Mouse (Mus musculus): ENCODE results near the gene Tgif2. TPM values are rescaled to one million over a fixed set of nuclear protein-coding genes. Genes with fewer than 3 reads are reported as not detected.

The Tgif2 gene
- total and polyA plus RNA-seq, 3 experiments: 16.9 to 43.3 TPM; not detected in 1

DNA sequence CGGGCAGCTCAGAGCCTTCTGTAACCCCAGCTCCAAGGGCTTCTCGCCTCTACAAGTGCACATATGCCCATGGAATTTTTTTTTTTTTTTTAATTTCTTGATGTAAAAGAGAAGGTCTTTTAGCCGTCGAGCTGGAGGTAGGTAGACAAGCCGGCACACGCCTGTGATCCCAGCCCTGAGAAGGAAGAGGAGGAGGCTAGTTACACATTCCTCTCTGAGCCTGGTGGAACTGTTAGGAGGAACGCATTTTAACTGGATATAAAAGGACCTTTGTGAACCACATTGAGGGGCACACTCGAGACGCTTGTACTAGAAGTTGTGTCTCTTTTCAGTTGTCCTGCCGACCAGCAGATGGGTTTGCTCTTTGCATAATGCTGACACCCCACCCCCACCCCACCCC, 4.9 kb downstream of the Tgif2 start:
- peaks cover 14 to 16% of the 10 kb centered on the region in 2 experiments for H3K36me3 ChIP-seq (ENCODE audit: control insufficient read depth in 1 of 2, insufficient read depth in 2 of 2, low read length in 2 of 2)
- no peaks in the 10 kb centered on the region for H3K27me3 ChIP-seq (ENCODE audit: control insufficient read depth in 1 of 2, insufficient read depth in 2 of 2, low read length in 2 of 2)
- TF ChIP-seq HCFC1 (IDR thresholded peaks at IDR 0.05; ENCODE audit: low read depth, low read length) (no peak), ZC3H11A (IDR thresholded peaks at IDR 0.05; ENCODE audit: low read depth, low read length) (no peak), USF1 (IDR thresholded peaks at IDR 0.05; ENCODE audit: low read depth, low read length) (no peak), ETS1 (IDR thresholded peaks at IDR 0.05; ENCODE audit: low read depth, low read length) (no peak), KAT2A (conservative IDR thresholded peaks at IDR 0.05; ENCODE audit: low read depth, low read length) (no peak), TCF12 (IDR thresholded peaks at IDR 0.05; ENCODE audit: low read depth, low read length) (no peak), GATA1 (IDR thresholded peaks at IDR 0.05; ENCODE audit: low read depth, low read length) (no peak), JUND (IDR thresholded peaks at IDR 0.05; ENCODE audit: low read depth, low read length) (no peak), RCOR1 (IDR thresholded peaks at IDR 0.05; ENCODE audit: low read depth, low read length) (no peak), USF2 (IDR thresholded peaks at IDR 0.05; ENCODE audit: borderline replicate concordance in 1 of 2, insufficient read depth in 1 of 2, low read depth in 1 of 2, low read length in 2 of 2) (no peak), ELF1 (IDR thresholded peaks at IDR 0.05; ENCODE audit: low read depth, low read length) (no peak), POLR2AphosphoS2 (IDR thresholded peaks at IDR 0.05; ENCODE audit: low read length) (no peak)
- no peak overlapping the region for H3K9ac ChIP-seq (ENCODE audit: control insufficient read depth, low read depth, low read length, poor library complexity, severe bottlenecking)
- no peak overlapping the region for H3K4me3 ChIP-seq (ENCODE audit: control insufficient read depth in 1 of 2, insufficient read depth in 1 of 2, low read depth in 2 of 2, low read length in 2 of 2)
- H3K9me3 ChIP-seq (replicated peaks; ENCODE audit: insufficient read depth, low read length): no peaks in the 10 kb centered on the region
- H3K27ac ChIP-seq (ENCODE audit: control insufficient read depth, low read depth, low read length): no peak overlapping the region
- H3K4me1 ChIP-seq (ENCODE audit: control insufficient read depth in 1 of 2, insufficient read depth in 2 of 2, low read length in 2 of 2): peaks cover 3 to 16% of the 10 kb centered on the region in 2 experiments; a peak in 2 of 4 replicates
- DNase-seq (ENCODE audit: low read depth, low spot score): no peak
- H3K79me2 ChIP-seq (ENCODE audit: control insufficient read depth, insufficient read depth, low read length, poor library complexity): peaks cover 44% of the 10 kb centered on the region

DNA sequence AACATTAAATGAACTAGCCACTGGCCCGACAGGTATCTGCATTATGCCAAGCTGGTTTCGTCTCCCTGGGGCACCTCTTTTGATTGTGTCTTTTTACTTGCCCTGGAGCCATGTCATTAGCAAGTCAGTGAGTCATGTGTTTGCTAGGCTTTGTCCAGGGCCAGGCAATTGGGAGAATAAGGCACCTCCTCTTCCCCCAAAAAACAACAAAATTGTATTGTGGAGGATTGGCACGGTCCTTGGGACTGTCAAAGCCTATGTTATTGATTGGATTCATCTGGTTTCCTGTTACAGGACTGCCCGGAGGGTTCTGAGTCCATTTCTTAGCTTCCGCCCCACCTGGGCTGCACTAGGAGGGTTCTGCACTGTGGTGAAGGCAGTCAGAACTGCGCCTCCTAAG, 7.8 kb downstream of the Tgif2 start:
- no peak for DNase-seq (ENCODE audit: low read depth, low spot score)
- Histone ChIP-seq H3K9ac (ENCODE audit: control insufficient read depth, low read depth, low read length, poor library complexity, severe bottlenecking) (no peak overlapping the region), H3K79me2 (ENCODE audit: control insufficient read depth, insufficient read depth, low read length, poor library complexity) (peaks cover 23% of the 10 kb centered on the region), H3K4me3 (ENCODE audit: control insufficient read depth in 1 of 2, insufficient read depth in 1 of 2, low read depth in 2 of 2, low read length in 2 of 2) (no peak overlapping the region), H3K9me3 (replicated peaks; ENCODE audit: insufficient read depth, low read length) (no peaks in the 10 kb centered on the region), H3K27ac (ENCODE audit: control insufficient read depth, low read depth, low read length) (no peak overlapping the region), H3K27me3 (ENCODE audit: control insufficient read depth in 1 of 2, insufficient read depth in 2 of 2, low read length in 2 of 2) (no peaks in the 10 kb centered on the region), H3K4me1 (ENCODE audit: control insufficient read depth in 1 of 2, insufficient read depth in 2 of 2, low read length in 2 of 2) (peaks cover under 1 to 14% of the 10 kb centered on the region in 2 experiments; a peak in 2 of 4 replicates), H3K36me3 (ENCODE audit: control insufficient read depth in 1 of 2, insufficient read depth in 2 of 2, low read length in 2 of 2) (peaks cover 12 to 23% of the 10 kb centered on the region in 2 experiments)
- no peak for TF ChIP-seq SMC3 (IDR thresholded peaks at IDR 0.05; ENCODE audit: low read depth, low read length)
- TF ChIP-seq MEF2A (IDR thresholded peaks at IDR 0.05; ENCODE audit: extremely low read depth, insufficient replicate concordance, low read depth, low read length, poor library complexity, severe bottlenecking): no peak
- no peak for TF ChIP-seq GATA1 (IDR thresholded peaks at IDR 0.05; ENCODE audit: low read depth, low read length)
- TF ChIP-seq ZC3H11A (IDR thresholded peaks at IDR 0.05; ENCODE audit: low read depth, low read length): no peak
- TF ChIP-seq POLR2A (IDR thresholded peaks at IDR 0.05; ENCODE audit: control insufficient read depth in 1 of 2, insufficient read depth in 1 of 2, low read depth in 1 of 2, low read length in 2 of 2, poor library complexity in 1 of 2): no peak
- TF ChIP-seq TAL1 (IDR thresholded peaks at IDR 0.05; ENCODE audit: low read length): no peak
- TF ChIP-seq MYB (IDR thresholded peaks at IDR 0.05; ENCODE audit: low read depth, low read length): no peak
- TF ChIP-seq EP300 (IDR thresholded peaks at IDR 0.05; ENCODE audit: low read depth in 1 of 2, low read length in 2 of 2): no peak
- no peak for TF ChIP-seq MAZ (IDR thresholded peaks at IDR 0.05; ENCODE audit: low read depth, low read length)
- no peak for TF ChIP-seq CHD2 (IDR thresholded peaks at IDR 0.05; ENCODE audit: low read length)
- no peak for TF ChIP-seq HCFC1 (IDR thresholded peaks at IDR 0.05; ENCODE audit: low read depth, low read length)
- TF ChIP-seq CHD1 (IDR thresholded peaks at IDR 0.05; ENCODE audit: low read depth, low read length): no peak
- no peak for TF ChIP-seq BHLHE40 (IDR thresholded peaks at IDR 0.05; ENCODE audit: borderline replicate concordance, low read depth, low read length)
- no peak for TF ChIP-seq POLR2AphosphoS5 (IDR thresholded peaks at IDR 0.05; ENCODE audit: borderline replicate concordance, low read depth, low read length)
